Mouse (Mus musculus) layer of hippocampus, adult 18-20 months (tissue): ENCODE measurements around the gene Nol10. TPM values are rescaled to one million over a fixed set of nuclear protein-coding genes. Genes with fewer than 3 reads are reported as not detected.

Experiments
- DNase-seq, 2 experiments: peaks; one replicate each; pipeline ENCODE4 v3.0.0; 2022; ENCODE audit warnings: low spot score in 2 of 2
- long read RNA-seq: library from polyadenylated mRNA; stranded (forward); transcript quantifications from one replicate; pipeline ENCODE4 v2.0.0, GENCODE M21; 2021
- total RNA-seq, 2 experiments: library from RNA; stranded (reverse); gene quantifications; 2 replicates each; pipeline ENCODE4 v1.2.3; 2021

The Nol10 gene
- total RNA-seq: 10 to 100 TPM; 19.5 to 19.7 TPM
- long read RNA-seq, transcript Nol10-201 (21 exons, 3,021 nt): major isoform, 13 of 18 reads
- long read RNA-seq, partial matches to known transcripts: 0 of 18 reads
- long read RNA-seq, other reads (novel, unspliced or antisense): 5 of 18 reads

GRCm38 (mm10) chr12:17348048-17349036 is at the start of gene Nol10:
Gene Nol10, plus strand, starts transcription at chr12:17348458.
- DNase-seq: peak; percentile 84 to 94

- DNase-seq: no peak
Observed at GRCm38 (mm10) chr12:17299902-17300301, 48.4 kb upstream of the Nol10 start.

- DNase-seq: no peak
Observed at GRCm38 (mm10) chr12:17305445-17305844, 42.8 kb upstream of the Nol10 start.

GRCm38 (mm10) chr12:17308246-17308645 is 40.0 kb upstream of the Nol10 start:
- DNase-seq: no peak

- DNase-seq: no peak
Observed at GRCm38 (mm10) chr12:17310852-17311839, 37.1 kb upstream of the Nol10 start.

- DNase-seq: no peak
Observed at GRCm38 (mm10) chr12:17316096-17316495, 32.2 kb upstream of the Nol10 start.

GRCm38 (mm10) chr12:17317970-17318369 is 30.3 kb upstream of the Nol10 start:
- DNase-seq: no peak

- DNase-seq: no peak
Observed at GRCm38 (mm10) chr12:17318453-17318852, 29.8 kb upstream of the Nol10 start.

- DNase-seq: peak in 1 of 2 experiments; percentile 4
Observed at GRCm38 (mm10) chr12:17324549-17325470, 23.4 kb upstream of the Nol10 start.

- no peak for DNase-seq
Observed at GRCm38 (mm10) chr12:17329259-17329658, 19.0 kb upstream of the Nol10 start, which contains the start of gene Atp6v1c2. Gene Atp6v1c2, minus strand, starts transcription at chr12:17329359.

GRCm38 (mm10) chr12:17333459-17333858 is 14.8 kb upstream of the Nol10 start:
- DNase-seq: no peak

- no peak for DNase-seq
Observed at GRCm38 (mm10) chr12:17338338-17338737, 9.9 kb upstream of the Nol10 start.

- no peak for DNase-seq
Observed at GRCm38 (mm10) chr12:17339114-17339905, 8.9 kb upstream of the Nol10 start.

GRCm38 (mm10) chr12:17347327-17348047 is 771 bp upstream of the Nol10 start:
- DNase-seq: peak in 1 of 2 experiments; percentile 16

GRCm38 (mm10) chr12:17350106-17350505 is 1.8 kb downstream of the Nol10 start:
- no peak for DNase-seq

GRCm38 (mm10) chr12:17356853-17357252 is 8.6 kb downstream of the Nol10 start:
- no peak for DNase-seq

GRCm38 (mm10) chr12:17357795-17358194 is 9.5 kb downstream of the Nol10 start:
- DNase-seq: no peak

- DNase-seq: peak in 1 of 2 experiments; percentile 49
Observed at GRCm38 (mm10) chr12:17358981-17359380, 10.7 kb downstream of the Nol10 start.
